Mouse (Mus musculus) liver, adult 2 months (tissue): ENCODE data around the gene Cyb5r4.

Experiments
- CTCF ChIP-seq: fragments of 200-500 bp; IDR thresholded peaks from 2 replicates; pipeline ENCODE4 v1.5.1; 2011; ENCODE audit warnings: low read depth, low read length, control low read depth
- POLR2A ChIP-seq: fragments of 200-500 bp; IDR thresholded peaks from 2 replicates; pipeline ENCODE4 v1.6.1; 2011; ENCODE audit warnings: low read length, control low read depth; ENCODE audit not compliant: insufficient read depth; ENCODE audit errors: extremely low read depth

GRCm38 (mm10) chr9:86999956-87000582, 21.7 kb upstream of the Cyb5r4 start:
- TF ChIP-seq POLR2A: no peak
- no peak for TF ChIP-seq CTCF
